Mouse (Mus musculus): ENCODE measurements around the gene Mtss1l.

Mtss1l gene

GRCm38 (mm10) chr8:110731346-110731859 lies 10.1 kb downstream of the Mtss1l start:
- DNase-seq (ENCODE audit: low read depth in 1 of 2, low spot score in 2 of 2): no peak

GRCm38 (mm10) chr8:110733036-110733435 lies 11.8 kb downstream of the Mtss1l start:
- no peak for DNase-seq (ENCODE audit: low read depth in 1 of 2, low spot score in 2 of 2)

- DNase-seq (ENCODE audit: low read depth in 1 of 2, low spot score in 2 of 2): no peak
Measured at GRCm38 (mm10) chr8:110738591-110739195, 17.4 kb downstream of the Mtss1l start.

GRCm38 (mm10) chr8:110740629-110741175 lies 19.4 kb downstream of the Mtss1l start:
- no peak for DNase-seq (ENCODE audit: low read depth in 1 of 2, low spot score in 2 of 2)

GRCm38 (mm10) chr8:110741816-110742451 lies 20.7 kb downstream of the Mtss1l start:
- DNase-seq (ENCODE audit: low read depth in 1 of 2, low spot score in 2 of 2): no peak

GRCm38 (mm10) chr8:110742452-110742818 lies 21.2 kb downstream of the Mtss1l start:
- no peak for DNase-seq (ENCODE audit: low read depth in 1 of 2, low spot score in 2 of 2)

- no peak for DNase-seq (ENCODE audit: low read depth in 1 of 2, low spot score in 2 of 2)
Measured at GRCm38 (mm10) chr8:110745162-110745561, 23.9 kb downstream of the Mtss1l start.

GRCm38 (mm10) chr8:110746661-110747060 lies 25.4 kb downstream of the Mtss1l start:
- no peak for DNase-seq (ENCODE audit: low read depth in 1 of 2, low spot score in 2 of 2)

- no peak for DNase-seq (ENCODE audit: low read depth in 1 of 2, low spot score in 2 of 2)
Measured at GRCm38 (mm10) chr8:110749500-110750170, 28.4 kb downstream of the Mtss1l start.

GRCm38 (mm10) chr8:110750269-110750668 lies 29.0 kb downstream of the Mtss1l start:
- DNase-seq (ENCODE audit: low read depth in 1 of 2, low spot score in 2 of 2): no peak

GRCm38 (mm10) chr8:110751490-110751889 lies 30.2 kb downstream of the Mtss1l start:
- DNase-seq (ENCODE audit: low read depth in 1 of 2, low spot score in 2 of 2): no peak

GRCm38 (mm10) chr8:110754713-110755112 lies 33.4 kb downstream of the Mtss1l start:
- no peak for DNase-seq (ENCODE audit: low read depth in 1 of 2, low spot score in 2 of 2)

- no peak for DNase-seq (ENCODE audit: low read depth in 1 of 2, low spot score in 2 of 2)
Measured at GRCm38 (mm10) chr8:110755511-110756170, 34.4 kb downstream of the Mtss1l start.

GRCm38 (mm10) chr8:110756196-110756595 lies 34.9 kb downstream of the Mtss1l start:
- no peak for DNase-seq (ENCODE audit: low read depth in 1 of 2, low spot score in 2 of 2)

- DNase-seq (ENCODE audit: low read depth in 1 of 2, low spot score in 2 of 2): no peak
Measured at GRCm38 (mm10) chr8:110760280-110760940, 39.1 kb downstream of the Mtss1l start.

- DNase-seq (ENCODE audit: low read depth in 1 of 2, low spot score in 2 of 2): no peak
Measured at GRCm38 (mm10) chr8:110761185-110761584, 39.9 kb downstream of the Mtss1l start.

- no peak for DNase-seq (ENCODE audit: low read depth in 1 of 2, low spot score in 2 of 2)
Measured at GRCm38 (mm10) chr8:110761988-110762387, 40.7 kb downstream of the Mtss1l start.

GRCm38 (mm10) chr8:110764671-110765070 lies 43.4 kb downstream of the Mtss1l start:
- no peak for DNase-seq (ENCODE audit: low read depth in 1 of 2, low spot score in 2 of 2)

GRCm38 (mm10) chr8:110767261-110767660 lies 46.0 kb downstream of the Mtss1l start:
- no peak for DNase-seq (ENCODE audit: low read depth in 1 of 2, low spot score in 2 of 2)

GRCm38 (mm10) chr8:110772452-110772851 lies 51.2 kb downstream of the Mtss1l start:
- no peak for DNase-seq (ENCODE audit: low read depth in 1 of 2, low spot score in 2 of 2)

- DNase-seq (ENCODE audit: low read depth in 1 of 2, low spot score in 2 of 2): no peak
Measured at GRCm38 (mm10) chr8:110774047-110774446, 52.8 kb downstream of the Mtss1l start.

Data from monocyte, adult 2 months (primary cell).